Mouse (Mus musculus) adipose tissue, adult 10 weeks (tissue): ENCODE data around the gene Prdx6. TPM values are rescaled to one million over a fixed set of nuclear protein-coding genes. Genes with fewer than 3 reads are reported as not detected.

Experiments
- polyA plus RNA-seq: library from polyadenylated mRNA; stranded (reverse); fragments of 350-450 nt; fragmentation: Illumina TruSeq; extraction: RNeasy Lipid Tissue Mini Kit (QIAGEN cat#74804); gene quantifications from one replicate; pipeline ENCODE4 v1.2.3, GENCODE M21; 2014; ENCODE audit warnings: low read depth, low replicate concordance

Gene Prdx6
- 709 TPM for polyA plus RNA-seq

DNA sequence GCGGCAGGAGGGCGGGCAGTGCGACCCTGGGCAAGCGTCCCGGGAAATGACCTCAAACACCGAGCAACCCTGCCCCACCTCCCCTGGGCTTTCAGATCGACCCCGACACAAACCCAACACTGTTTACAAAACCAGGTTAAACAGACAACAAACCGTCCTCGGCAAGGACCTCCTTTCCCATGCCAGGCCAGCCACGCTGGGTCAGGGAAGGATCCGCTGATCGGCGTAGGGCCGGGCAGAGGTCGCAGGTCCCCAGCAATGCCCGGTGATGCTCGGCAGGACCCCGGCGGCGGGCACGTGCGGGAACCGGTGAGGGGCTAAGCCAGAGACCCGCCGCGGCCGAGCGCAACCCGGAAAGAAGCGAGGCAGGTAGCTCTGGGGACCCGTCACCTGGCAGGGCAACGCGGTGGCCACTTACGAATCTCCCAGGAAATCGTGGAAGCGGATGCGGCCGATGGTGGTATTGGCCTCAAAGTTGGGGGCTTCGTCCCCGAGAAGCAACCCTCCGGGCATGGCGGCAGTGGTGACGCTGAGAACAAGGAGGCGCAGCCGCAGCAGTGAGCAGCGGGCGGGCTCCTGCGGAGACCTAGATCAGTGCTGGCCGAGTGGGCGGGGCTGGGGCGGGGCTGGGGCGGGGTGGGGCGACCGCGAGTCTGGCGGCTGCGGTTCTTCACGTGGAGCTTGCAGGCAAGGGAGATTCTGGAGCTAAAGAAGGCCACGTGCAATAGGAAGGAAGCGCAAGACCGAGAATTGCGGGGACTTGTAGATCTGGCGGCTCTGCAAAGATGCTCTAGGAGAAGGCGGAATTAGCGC lies at the start of gene Prdx6:
Prdx6 (minus strand) TSS at position 616 of the 813 bp plus-strand sequence.

Other genes with a start within 250 kb of the Prdx6 start
- 3.4 TPM for gene Zbtb37, start 216.4 kb downstream of the Prdx6 start, polyA plus RNA-seq
- 15.9 TPM for gene Dars2, start 180.6 kb downstream of the Prdx6 start, polyA plus RNA-seq
- 2.9 TPM for gene Cenpl, start 180.5 kb downstream of the Prdx6 start, polyA plus RNA-seq
- gene Klhl20, start 119.7 kb downstream of the Prdx6 start, polyA plus RNA-seq: 12.5 TPM
- gene Ankrd45, start 108.5 kb downstream of the Prdx6 start, polyA plus RNA-seq: 2.0 TPM
- 3.6 TPM for gene Tex50, start 91.9 kb downstream of the Prdx6 start, polyA plus RNA-seq
- not detected for gene Tnfsf4, start 144.2 kb upstream of the Prdx6 start, polyA plus RNA-seq
- gene Tnfsf18, start 243.4 kb upstream of the Prdx6 start, polyA plus RNA-seq: not detected